Mouse (Mus musculus) heart, postnatal 0 days (tissue): ENCODE results near the gene Tnk2. TPM values are rescaled to one million over a fixed set of nuclear protein-coding genes. Genes with fewer than 3 reads are reported as not detected.
A peak's percentile ranks its signal among the peaks of the same experiment; 100 is the strongest.

Experiments
- ATAC-seq: fragments of 200-750 bp; cut with Nextera tagmentation; 2 replicates; pipeline ENCODE4 v1.8.0; 2017; ENCODE audit warnings: low read depth, moderate number of reproducible peaks, moderate library complexity; ENCODE audit not compliant: insufficient read depth
- DNase-seq: peaks from one replicate; pipeline ENCODE4 v3.0.0-alpha.2; 2016; ENCODE audit warnings: low spot score
- H3K27ac ChIP-seq: fragments of 300-500 bp; sonication (generic); 2 replicates; pipeline ENCODE4 v1.5.1; 2014; ENCODE audit warnings: low read depth, mild to moderate bottlenecking
- H3K27me3 ChIP-seq: fragments of 300-500 bp; sonication (generic); 2 replicates; pipeline ENCODE4 v1.6.1; 2014; ENCODE audit warnings: low read length, mixed read lengths; ENCODE audit not compliant: control insufficient read depth, insufficient read depth
- H3K36me3 ChIP-seq: fragments of 300-500 bp; sonication (generic); replicated peaks from 2 replicates; pipeline ENCODE4 v1.6.1; 2014; ENCODE audit warnings: low read length, mixed read lengths; ENCODE audit not compliant: control insufficient read depth, insufficient read depth
- H3K4me1 ChIP-seq: fragments of 300-500 bp; sonication (generic); 2 replicates; pipeline ENCODE4 v1.6.1; 2014; ENCODE audit warnings: antibody characterized with exemption; ENCODE audit not compliant: control insufficient read depth, insufficient read depth
- H3K4me2 ChIP-seq: fragments of 300-500 bp; sonication (generic); 2 replicates; pipeline ENCODE4 v1.6.1; 2014; ENCODE audit warnings: low read depth, mild to moderate bottlenecking, low read length, moderate library complexity
- H3K4me3 ChIP-seq: fragments of 300-500 bp; sonication (generic); 2 replicates; pipeline ENCODE4 v1.5.1; 2014; ENCODE audit warnings: low read depth, low read length
- H3K9ac ChIP-seq: fragments of 300-500 bp; sonication (generic); replicated peaks from 2 replicates; pipeline ENCODE4 v1.6.1; 2014; ENCODE audit warnings: low read depth, low read length, mixed read lengths
- H3K9me3 ChIP-seq: fragments of 300-500 bp; sonication (generic); replicated peaks from 2 replicates; pipeline ENCODE4 v1.6.1; 2016; ENCODE audit warnings: low read length; ENCODE audit not compliant: control insufficient read depth
- CTCF ChIP-seq: IDR thresholded peaks from 2 replicates; pipeline ENCODE4 v1.5.1; 2016; ENCODE audit warnings: antibody characterized with exemption, control low read depth, low read depth
- EP300 ChIP-seq: IDR thresholded peaks from 2 replicates; pipeline ENCODE4 v1.6.1; 2016; ENCODE audit warnings: antibody characterized with exemption, low read depth
- WGBS: fragments of 180-500 bp; shearing (Covaris S2); extraction: QIAGEN DNeasy Blood & Tissue Kit; methylation state at CpG from one replicate; pipeline ENCODE4 v1.1.7; 2014; 5-methylcytosine and 5-hydroxymethylcytosine counted together
- polyA plus RNA-seq: library from polyadenylated mRNA; unstranded; fragments of >200 nt; fragmentation: Nextera tagmentation; extraction: Ambion mirVana; gene quantifications from 2 replicates; pipeline ENCODE4 v1.2.1, GENCODE M21; 2015
- total RNA-seq: library from RNA; depleted of rRNA; stranded (reverse); fragments of >200 nt; gene quantifications from 2 replicates; pipeline ENCODE4 v1.2.3, GENCODE M21; 2014; ENCODE audit warnings: low replicate concordance

The Tnk2 gene
- total and polyA plus RNA-seq, 2 experiments from 2014 or later: 6.0 to 14.2 TPM

GRCm38 (mm10) chr16:32688770-32689169, 45.1 kb downstream of the Tnk2 start:
- Histone ChIP-seq H3K9me3 (no peaks in the 10 kb centered on the region), H3K4me1 (no peaks in the 10 kb centered on the region), H3K4me2 (no peak overlapping the region), H3K4me3 (no peak overlapping the region), H3K9ac (no peak overlapping the region), H3K27ac (no peak overlapping the region), H3K36me3 (no peaks in the 10 kb centered on the region), H3K27me3 (no peaks in the 10 kb centered on the region)
- ATAC-seq (no peak), DNase-seq (no peak)
- TF ChIP-seq EP300 (no peak), CTCF (no peak)
- 61% methylated on average over 4 of the region's 4 CpGs for WGBS

GRCm38 (mm10) chr16:32689501-32689900, 45.8 kb downstream of the Tnk2 start:
- Histone ChIP-seq H3K4me1 (no peaks in the 10 kb centered on the region), H3K36me3 (no peaks in the 10 kb centered on the region), H3K27me3 (no peaks in the 10 kb centered on the region), H3K9me3 (no peaks in the 10 kb centered on the region), H3K9ac (no peak overlapping the region), H3K4me2 (no peak overlapping the region), H3K4me3 (no peak overlapping the region), H3K27ac (no peak overlapping the region)
- 3% methylated on average over 9 of the region's 9 CpGs for WGBS
- no peak; the same call in 1 of the 2 replicates for ATAC-seq
- no peak for DNase-seq
- peak; percentile 92 for TF ChIP-seq CTCF
- TF ChIP-seq EP300: no peak

GRCm38 (mm10) chr16:32696841-32697464, 53.3 kb downstream of the Tnk2 start:
- no peaks in the 10 kb centered on the region for H3K9me3 ChIP-seq
- no peaks in the 10 kb centered on the region for H3K27me3 ChIP-seq
- no peak overlapping the region for H3K9ac ChIP-seq
- H3K4me3 ChIP-seq: no peak overlapping the region
- no peak overlapping the region for H3K4me2 ChIP-seq
- H3K27ac ChIP-seq: no peak overlapping the region
- H3K4me1 ChIP-seq: peaks cover 3% of the 10 kb centered on the region; the same call in 1 of the 2 replicates
- DNase-seq (peak; percentile 55), ATAC-seq (peak; percentile 27; the same call in 1 of the 2 replicates)
- 27% methylated on average over 7 of the region's 7 CpGs for WGBS
- peak; percentile 62 for TF ChIP-seq CTCF
- no peak for TF ChIP-seq EP300
- no peaks in the 10 kb centered on the region for H3K36me3 ChIP-seq

GRCm38 (mm10) chr16:32697665-32698446, 54.2 kb downstream of the Tnk2 start:
- peak; percentile 15; the same call in 1 of the 2 replicates for ATAC-seq
- H3K27ac ChIP-seq: no peak overlapping the region
- no peaks in the 10 kb centered on the region for H3K9me3 ChIP-seq
- H3K4me3 ChIP-seq: no peak overlapping the region
- H3K36me3 ChIP-seq: no peaks in the 10 kb centered on the region
- peaks cover 3% of the 10 kb centered on the region; the same call in 1 of the 2 replicates for H3K4me1 ChIP-seq
- 78% methylated on average over 22 of the region's 22 CpGs for WGBS
- no peak overlapping the region for H3K9ac ChIP-seq
- DNase-seq: no peak
- TF ChIP-seq EP300: no peak
- TF ChIP-seq CTCF: peak; percentile 35
- H3K4me2 ChIP-seq: no peak overlapping the region
- H3K27me3 ChIP-seq: no peaks in the 10 kb centered on the region

GRCm38 (mm10) chr16:32698550-32698949, 54.9 kb downstream of the Tnk2 start:
- Histone ChIP-seq H3K4me3 (no peak overlapping the region), H3K4me2 (no peak overlapping the region), H3K9me3 (no peaks in the 10 kb centered on the region), H3K27me3 (no peaks in the 10 kb centered on the region), H3K9ac (no peak overlapping the region), H3K36me3 (no peaks in the 10 kb centered on the region), H3K27ac (no peak overlapping the region), H3K4me1 (peaks cover 3% of the 10 kb centered on the region; the same call in 1 of the 2 replicates)
- ATAC-seq (peak; percentile 15; the same call in 1 of the 2 replicates), DNase-seq (no peak)
- WGBS: 38% methylated on average over 7 of the region's 7 CpGs
- TF ChIP-seq EP300 (no peak), CTCF (no peak)
